Mouse (Mus musculus) stomach, embryonic 14.5 days (tissue): ENCODE measurements around the gene Gm17728. TPM values are rescaled to one million over a fixed set of nuclear protein-coding genes. Genes with fewer than 3 reads are reported as not detected.
"Not testable (repeated sequence)": the region's sequence is repeated elsewhere in the genome, so short reads cannot be mapped to it uniquely, and the experiment has no call there.

Experiments used
- ATAC-seq: fragments of 200-750 bp; cut with Nextera tagmentation; 2 replicates; pipeline ENCODE4 v1.8.0; 2017; ENCODE audit warnings: low read depth, moderate TSS enrichment; ENCODE audit not compliant: insufficient number of reproducible peaks, insufficient read depth, low FRiP score
- H3K27ac ChIP-seq: fragments of 300-500 bp; sonication (generic); 2 replicates; pipeline ENCODE4 v1.5.1; 2014; ENCODE audit warnings: mild to moderate bottlenecking, low read length, moderate library complexity, mixed read lengths
- H3K27me3 ChIP-seq: fragments of 300-500 bp; sonication (generic); 2 replicates; pipeline ENCODE4 v1.6.1; 2014; ENCODE audit warnings: low read length, control low read depth, mixed read lengths; ENCODE audit not compliant: control insufficient read depth, insufficient read depth
- H3K36me3 ChIP-seq: fragments of 300-500 bp; sonication (generic); 2 replicates; pipeline ENCODE4 v1.6.1; 2014; ENCODE audit warnings: mild to moderate bottlenecking, control low read depth, low read length, moderate library complexity, mixed read lengths; ENCODE audit not compliant: control insufficient read depth, insufficient read depth
- H3K4me1 ChIP-seq: fragments of 300-500 bp; sonication (generic); 2 replicates; pipeline ENCODE4 v1.6.1; 2014; ENCODE audit warnings: low read length, control low read depth, mixed read lengths; ENCODE audit not compliant: control insufficient read depth, insufficient read depth
- H3K4me2 ChIP-seq: fragments of 300-500 bp; sonication (generic); replicated peaks from 2 replicates; pipeline ENCODE4 v1.6.1; 2014; ENCODE audit warnings: low read depth, low read length, control low read depth
- H3K4me3 ChIP-seq: fragments of 300-500 bp; sonication (generic); 2 replicates; pipeline ENCODE4 v1.5.1; 2014; ENCODE audit warnings: low read depth, low read length, control low read depth
- H3K9ac ChIP-seq: fragments of 300-500 bp; sonication (generic); replicated peaks from 2 replicates; pipeline ENCODE4 v1.6.1; 2014; ENCODE audit warnings: low read depth, mild to moderate bottlenecking, control low read depth, low read length, moderate library complexity, mixed read lengths
- H3K9me3 ChIP-seq: fragments of 300-500 bp; sonication (generic); 2 replicates; pipeline ENCODE4 v1.6.1; 2016; ENCODE audit warnings: low read depth, low read length, control low read depth; ENCODE audit not compliant: control insufficient read depth
- WGBS: fragments of 180-500 bp; shearing (Covaris S2); extraction: QIAGEN DNeasy Blood & Tissue Kit; methylation state at CpG from one replicate; pipeline ENCODE4 v1.1.7; 2014; 5-methylcytosine and 5-hydroxymethylcytosine counted together
- polyA plus RNA-seq: library from polyadenylated mRNA; unstranded; fragments of >200 nt; fragmentation: Nextera tagmentation; extraction: Ambion mirVana; gene quantifications from 2 replicates; pipeline ENCODE4 v1.2.1, GENCODE M21; 2014

Gene Gm17728
- polyA plus RNA-seq = not detected in 2 replicates

DNA sequence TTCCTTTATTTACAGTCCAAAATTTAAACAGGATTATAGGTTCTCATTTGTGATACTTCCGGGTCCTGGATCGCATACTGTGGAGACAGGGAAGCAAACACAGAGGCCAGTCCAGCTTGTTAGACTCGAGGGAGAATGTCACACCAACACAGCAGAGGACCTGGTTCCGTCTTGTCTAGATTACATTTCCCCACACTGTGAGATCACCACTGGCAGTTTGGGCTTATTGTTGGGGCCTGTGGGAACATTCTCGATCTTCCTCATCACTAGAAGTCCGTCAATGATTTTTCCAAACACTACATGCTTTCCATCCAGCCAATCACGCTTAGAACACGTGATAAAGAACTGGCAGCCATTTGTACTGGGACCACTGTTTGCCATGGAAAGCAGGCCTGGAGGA lies at the start of gene Gm17728:
TSS of gene Gm17728 (plus strand) at position 301 of the 400 bp plus-strand sequence.
- not testable (repeated sequence) for H3K4me1 ChIP-seq, H3K9ac ChIP-seq, ATAC-seq, H3K36me3 ChIP-seq, H3K27me3 ChIP-seq, H3K4me3 ChIP-seq, H3K9me3 ChIP-seq, H3K4me2 ChIP-seq, H3K27ac ChIP-seq
- WGBS = 88% methylated on average over 7 of the region's 8 CpGs

DNA sequence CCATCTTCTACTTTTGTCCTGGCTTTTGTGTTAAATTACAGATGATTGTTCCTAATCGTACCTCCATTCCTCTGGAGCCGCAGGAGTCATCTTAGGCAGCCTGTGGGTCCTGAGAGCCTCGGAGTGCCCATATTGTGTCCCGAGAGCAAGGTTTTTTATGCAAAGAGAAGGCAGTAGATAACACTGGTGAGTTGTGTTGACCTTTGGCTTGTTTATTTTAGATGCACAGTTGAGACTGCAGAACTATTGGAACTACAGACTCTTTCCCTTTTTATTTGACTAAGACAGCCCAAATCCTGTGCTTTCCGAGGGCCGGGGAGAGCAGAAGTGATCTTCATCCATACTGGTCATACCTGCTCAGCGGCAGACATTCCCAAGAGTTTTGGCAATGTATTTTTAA lies 24.4 kb upstream of the Gm17728 start:
- ATAC-seq = no peak
- H3K9ac ChIP-seq = no peak overlapping the region

DNA sequence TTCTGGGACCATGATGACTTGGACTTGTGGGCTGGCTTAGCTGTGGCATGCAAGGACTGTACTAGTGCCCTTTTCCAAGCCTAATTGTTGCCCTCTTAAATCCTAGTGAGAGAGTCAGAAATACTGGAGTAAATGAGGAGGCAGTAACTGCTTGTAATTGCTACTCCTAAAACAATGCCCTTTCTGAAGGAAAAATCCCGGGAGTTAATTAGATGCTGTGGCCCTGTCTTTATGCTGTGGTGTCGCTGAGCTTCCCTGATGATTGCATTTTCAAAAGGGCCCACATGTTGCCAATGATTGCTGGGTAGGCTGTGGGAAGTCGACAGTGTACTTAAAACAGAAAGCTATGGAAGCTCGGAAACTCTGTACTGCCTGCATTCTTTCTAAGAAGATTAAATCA lies 23.3 kb upstream of the Gm17728 start:
- H3K9me3 ChIP-seq = no peaks in the 10 kb centered on the region
- H3K4me2 ChIP-seq = no peak overlapping the region
- H3K9ac ChIP-seq = no peak overlapping the region
- 55% methylated on average over 4 of the region's 4 CpGs for WGBS
- H3K27me3 ChIP-seq = no peaks in the 10 kb centered on the region
- H3K27ac ChIP-seq = no peak overlapping the region
- H3K4me3 ChIP-seq = no peak overlapping the region
- ATAC-seq = no peak
- no peaks in the 10 kb centered on the region for H3K36me3 ChIP-seq
- no peaks in the 10 kb centered on the region for H3K4me1 ChIP-seq

More for the DNA sequence above, 24.4 kb upstream of the Gm17728 start:
- WGBS = 68% methylated on average over 7 of the region's 7 CpGs
- Histone ChIP-seq H3K27ac (no peak overlapping the region), H3K4me3 (no peak overlapping the region), H3K36me3 (no peaks in the 10 kb centered on the region), H3K9me3 (no peaks in the 10 kb centered on the region), H3K4me2 (no peak overlapping the region), H3K4me1 (no peaks in the 10 kb centered on the region), H3K27me3 (no peaks in the 10 kb centered on the region)

DNA sequence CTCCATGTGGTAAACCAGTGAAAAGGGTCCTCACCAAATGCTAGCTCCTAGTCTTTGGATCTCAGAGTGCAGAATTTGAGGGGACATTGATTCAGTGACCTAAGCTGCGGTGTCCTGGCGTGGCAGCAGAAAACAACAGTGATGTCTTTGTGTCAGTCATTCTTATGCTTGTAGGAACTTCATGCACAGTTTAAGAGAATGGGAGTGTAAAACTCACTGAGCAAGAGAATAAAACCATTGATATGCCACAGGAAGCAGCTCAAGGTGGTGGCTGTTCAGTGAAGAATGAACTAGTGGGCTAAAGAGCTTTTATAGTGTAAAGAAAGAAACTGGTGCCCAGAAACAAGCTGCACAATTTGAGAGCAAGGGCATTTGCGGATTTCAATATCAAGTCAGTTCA lies 17.9 kb upstream of the Gm17728 start:
- no peak for ATAC-seq
- 85% methylated on average over 3 of the region's 3 CpGs for WGBS
- H3K36me3 ChIP-seq = no peaks in the 10 kb centered on the region

DNA sequence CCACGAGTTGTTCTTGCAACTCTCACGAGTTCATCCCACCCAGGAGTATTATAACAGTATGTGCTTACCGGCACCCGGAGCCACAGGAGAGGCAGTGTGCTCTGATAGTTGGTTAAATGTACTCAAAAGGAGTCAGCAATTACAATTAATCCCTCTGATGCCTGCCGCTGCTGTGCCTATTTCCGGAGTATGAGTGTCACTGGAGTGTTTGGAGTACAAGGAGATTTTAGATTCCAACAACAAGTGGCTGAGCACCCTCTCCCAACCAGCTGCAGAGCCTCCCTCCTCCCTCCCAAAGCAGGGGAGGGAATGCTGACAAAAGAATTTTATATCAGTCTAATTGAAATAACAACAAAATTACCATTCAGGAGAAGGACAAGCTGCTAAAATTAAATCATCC lies 14.2 kb upstream of the Gm17728 start:
- Histone ChIP-seq H3K27me3 (no peaks in the 10 kb centered on the region), H3K27ac (no peak overlapping the region), H3K4me2 (no peak overlapping the region), H3K4me1 (no peaks in the 10 kb centered on the region), H3K36me3 (no peaks in the 10 kb centered on the region), H3K9me3 (no peaks in the 10 kb centered on the region), H3K4me3 (no peak overlapping the region), H3K9ac (no peak overlapping the region)
- ATAC-seq = no peak
- whole genome bisulfite sequencing = 53% methylated on average over 6 of the region's 6 CpGs

More for the DNA sequence above, 17.9 kb upstream of the Gm17728 start:
- no peak overlapping the region for H3K9ac ChIP-seq
- no peak overlapping the region for H3K4me3 ChIP-seq
- H3K27ac ChIP-seq = no peak overlapping the region
- H3K4me2 ChIP-seq = no peak overlapping the region
- no peaks in the 10 kb centered on the region for H3K4me1 ChIP-seq
- H3K27me3 ChIP-seq = no peaks in the 10 kb centered on the region
- no peaks in the 10 kb centered on the region for H3K9me3 ChIP-seq

DNA sequence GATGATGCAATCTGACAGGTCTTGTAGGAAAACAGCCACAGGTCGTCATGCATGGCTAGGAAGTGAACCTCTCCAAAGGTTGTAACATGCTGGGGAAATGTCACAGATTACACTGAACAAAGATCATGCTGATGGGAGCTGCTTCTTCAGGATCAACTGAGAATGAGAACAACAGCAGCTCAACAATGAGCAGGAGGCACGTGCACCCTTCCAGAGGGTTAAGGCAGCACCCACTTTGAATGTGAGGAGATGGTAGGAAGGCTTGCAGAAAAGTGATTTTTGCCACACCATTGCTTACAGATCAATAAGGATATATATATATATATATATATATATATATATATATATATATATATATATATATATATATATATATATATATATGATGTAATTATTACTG lies 2.8 kb upstream of the Gm17728 start:
- Histone ChIP-seq H3K4me3 (no peak overlapping the region), H3K4me2 (no peak overlapping the region), H3K9ac (no peak overlapping the region), H3K27ac (no peak overlapping the region), H3K36me3 (no peaks in the 10 kb centered on the region), H3K27me3 (no peaks in the 10 kb centered on the region), H3K9me3 (peaks cover 6% of the 10 kb centered on the region; the same call in 1 of the 2 replicates), H3K4me1 (no peaks in the 10 kb centered on the region)
- 81% methylated on average over 2 of the region's 2 CpGs for WGBS
- ATAC-seq = no peak

DNA sequence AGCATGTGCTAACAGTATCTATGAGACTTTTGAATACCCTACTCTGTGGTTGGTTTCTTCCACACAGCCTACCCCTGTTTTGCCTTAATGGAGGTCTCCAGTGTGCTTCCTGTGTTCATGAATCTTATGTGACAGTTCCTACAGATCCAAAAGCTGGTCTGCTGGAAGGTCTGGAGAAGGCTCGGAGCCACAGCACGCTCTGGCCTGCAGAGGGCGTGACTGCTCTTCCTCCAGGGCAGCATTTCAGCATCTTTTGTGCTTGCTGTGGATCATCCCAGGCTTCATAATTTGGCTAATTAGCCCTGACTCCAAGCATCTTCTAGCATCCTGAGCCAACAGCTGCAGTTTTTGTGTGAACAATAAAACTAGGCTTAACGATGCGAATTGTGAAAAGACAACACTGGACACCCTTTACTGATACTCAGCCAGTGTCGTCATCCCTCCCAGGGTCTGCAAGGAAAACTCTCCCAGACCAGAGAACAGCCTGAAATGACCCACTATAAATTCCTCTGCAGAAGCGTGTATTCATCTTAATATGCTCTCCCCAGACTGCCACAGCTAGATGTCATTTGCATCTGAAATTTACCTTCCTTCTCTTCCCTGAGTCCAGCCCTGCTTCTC lies 6.6 kb downstream of the Gm17728 start:
- Histone ChIP-seq H3K4me3 (no peak overlapping the region), H3K27me3 (no peaks in the 10 kb centered on the region), H3K9ac (no peak overlapping the region), H3K4me1 (no peaks in the 10 kb centered on the region), H3K36me3 (no peaks in the 10 kb centered on the region), H3K27ac (no peak overlapping the region), H3K4me2 (no peak overlapping the region), H3K9me3 (no peaks in the 10 kb centered on the region)
- 70% methylated on average over 7 of the region's 7 CpGs for WGBS
- ATAC-seq = no peak

DNA sequence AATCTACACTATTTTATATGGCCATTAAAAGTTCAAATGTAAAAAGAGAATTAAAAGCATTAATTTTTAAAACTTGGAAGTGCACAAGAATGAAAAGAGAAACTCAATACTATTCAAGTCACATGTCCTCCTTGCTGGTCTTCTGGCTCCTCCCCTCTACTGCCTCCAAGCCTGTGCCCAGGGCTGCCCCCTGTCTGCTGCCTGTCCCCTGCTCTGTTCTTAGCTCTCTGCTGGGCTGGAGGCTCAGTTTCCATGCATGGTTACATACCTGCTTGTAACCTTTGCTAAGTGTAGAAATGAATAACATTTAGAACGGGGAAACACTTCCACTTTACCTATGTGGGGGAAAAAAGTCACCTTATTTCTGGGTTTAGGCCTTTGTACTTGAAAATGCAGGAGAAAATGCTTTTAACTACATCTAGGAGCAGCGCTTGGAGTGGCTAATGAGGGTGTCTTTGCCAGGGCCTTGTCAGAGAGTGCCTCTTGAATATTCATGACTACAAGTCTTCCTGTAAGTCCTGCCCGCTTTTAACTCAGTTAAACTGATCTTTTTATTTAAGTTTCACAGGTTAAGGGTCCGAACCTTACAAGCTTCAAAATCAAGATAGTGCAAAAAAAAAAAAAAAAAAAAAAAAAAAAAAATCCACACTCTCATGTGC lies 18.3 kb downstream of the Gm17728 start:
- H3K4me2 ChIP-seq = no peak overlapping the region
- no peak overlapping the region for H3K27ac ChIP-seq

More for the DNA sequence above, 18.3 kb downstream of the Gm17728 start:
- Histone ChIP-seq H3K9ac (no peak overlapping the region), H3K36me3 (no peaks in the 10 kb centered on the region), H3K4me1 (no peaks in the 10 kb centered on the region), H3K9me3 (no peaks in the 10 kb centered on the region), H3K4me3 (no peak overlapping the region), H3K27me3 (no peaks in the 10 kb centered on the region)
- WGBS = 83% methylated on average over 4 of the region's 4 CpGs
- no peak for ATAC-seq
